Mouse (Mus musculus) liver, embryonic 13.5 days (tissue): ENCODE results near the gene D030056L22Rik. TPM values are rescaled to one million over a fixed set of nuclear protein-coding genes. Genes with fewer than 3 reads are reported as not detected.

Experiments used
- ATAC-seq: fragments of 200-750 bp; cut with Nextera tagmentation; 2 replicates; pipeline ENCODE4 v1.8.0; 2017; ENCODE audit warnings: low read depth, mild to moderate bottlenecking, moderate number of reproducible peaks, moderate library complexity
- DNase-seq: peaks from one replicate; pipeline ENCODE4 v3.0.0; 2022
- H3K27ac ChIP-seq: fragments of 300-500 bp; sonication (generic); 2 replicates; pipeline ENCODE4 v1.5.1; 2015; ENCODE audit warnings: moderate library complexity, mild to moderate bottlenecking, inconsistent platforms
- H3K27me3 ChIP-seq: fragments of 300-500 bp; sonication (generic); 2 replicates; pipeline ENCODE4 v1.6.1; 2015; ENCODE audit warnings: mild to moderate bottlenecking, inconsistent platforms
- H3K36me3 ChIP-seq: fragments of 300-500 bp; sonication (generic); 2 replicates; pipeline ENCODE4 v1.6.1; 2015; ENCODE audit warnings: mild to moderate bottlenecking, inconsistent platforms
- H3K4me1 ChIP-seq: fragments of 300-500 bp; sonication (generic); replicated peaks from 2 replicates; pipeline ENCODE4 v1.6.1; 2015; ENCODE audit warnings: inconsistent platforms
- H3K4me2 ChIP-seq: fragments of 300-500 bp; sonication (generic); 2 replicates; pipeline ENCODE4 v1.6.1; 2015; ENCODE audit warnings: inconsistent platforms, mild to moderate bottlenecking, moderate library complexity
- H3K4me3 ChIP-seq: fragments of 300-500 bp; sonication (generic); replicated peaks from 2 replicates; pipeline ENCODE4 v1.5.1; 2015; ENCODE audit warnings: mild to moderate bottlenecking, inconsistent platforms
- H3K9ac ChIP-seq: fragments of 300-500 bp; sonication (generic); 2 replicates; pipeline ENCODE4 v1.6.1; 2015; ENCODE audit warnings: mild to moderate bottlenecking, inconsistent platforms
- H3K9me3 ChIP-seq: fragments of 300-500 bp; sonication (generic); replicated peaks from 2 replicates; pipeline ENCODE4 v1.6.1; 2016; ENCODE audit warnings: inconsistent platforms
- WGBS: fragments of 180-500 bp; shearing (Covaris S2); methylation state at CpG from one replicate; pipeline ENCODE4 v1.1.7; 2015; ENCODE audit not compliant: insufficient replicate concordance; 5-methylcytosine and 5-hydroxymethylcytosine counted together
- polyA plus RNA-seq: library from polyadenylated mRNA; unstranded; fragments of >200 nt; fragmentation: Nextera tagmentation; extraction: Ambion mirVana; gene quantifications from 2 replicates; pipeline ENCODE4 v1.2.1, GENCODE M21; 2015

The D030056L22Rik gene
- polyA plus RNA-seq, 1 experiment from 2014 or later: 36.8 TPM

- Histone ChIP-seq H3K36me3 (no peaks in the 10 kb centered on the region), H3K27me3 (peaks cover 3% of the 10 kb centered on the region; the same call in 1 of the 2 replicates), H3K4me3 (no peak overlapping the region), H3K9ac (no peak overlapping the region), H3K27ac (no peak overlapping the region), H3K4me1 (peaks cover 1% of the 10 kb centered on the region), H3K9me3 (no peaks in the 10 kb centered on the region), H3K4me2 (no peak overlapping the region)
- DNase-seq (no peak), ATAC-seq (no peak)
- WGBS: 54% methylated on average over 5 of the region's 5 CpGs
Observed at GRCm38 (mm10) chr19:18766399-18766798, 53.4 kb downstream of the D030056L22Rik start.

Other genes with a start within 250 kb of the D030056L22Rik start
- gene Ostf1, start 81.4 kb upstream of the D030056L22Rik start, polyA plus RNA-seq: 63.7 and 64.5 TPM in 2 replicates
- gene Nmrk1, start 81.2 kb upstream of the D030056L22Rik start, polyA plus RNA-seq: 6.8 TPM in 2 replicates
- gene Carnmt1, start 42.4 kb upstream of the D030056L22Rik start, polyA plus RNA-seq: 24.7 and 25.6 TPM in 2 replicates
- 0.03 TPM in 1 of 2 replicates, not detected in the other for gene Trpm6, start 36.8 kb downstream of the D030056L22Rik start, polyA plus RNA-seq